ENCODE assay signal across 14 mouse cellular contexts in genomic region chr10:96630110-96630509, GRCm38 (mm10).
"Had no signal": no experiment of that assay in that cellular context is flagged by ENCODE, and none has a peak within 500 bp of the region (broad histone marks: within the 10 kb centered on the region; RNA-seq: fewer than 3 reads in every experiment).

No protein-coding gene starts in this region.

- DNase-seq: kidney, adult 11 months; kidney, postnatal 10 days; lung, embryonic 14.5 days; lung, postnatal 10 days; lung, postnatal 4 days; retina, postnatal 1 day; right cerebral cortex, postnatal 4 days; spleen, adult 18-20 months; thymus, postnatal 4 days had no signal

- H3K9me3 ChIP-seq: limb, embryonic 15.5 days; liver, embryonic 12.5 days; megakaryocyte, embryonic 14.5 days; midbrain, embryonic 15.5 days; neural tube, embryonic 12.5 days had no signal

- H3K4me3 ChIP-seq: limb, embryonic 15.5 days; liver, embryonic 12.5 days; megakaryocyte, embryonic 14.5 days; midbrain, embryonic 15.5 days; neural tube, embryonic 12.5 days had no signal

- H3K27me3 ChIP-seq: limb, embryonic 15.5 days; liver, embryonic 12.5 days; megakaryocyte, embryonic 14.5 days; midbrain, embryonic 15.5 days; neural tube, embryonic 12.5 days had no signal

- H3K27ac ChIP-seq: limb, embryonic 15.5 days; liver, embryonic 12.5 days; midbrain, embryonic 15.5 days; neural tube, embryonic 12.5 days had no signal

- H3K9ac ChIP-seq: limb, embryonic 15.5 days; liver, embryonic 12.5 days; lung, embryonic 14.5 days; midbrain, embryonic 15.5 days; neural tube, embryonic 12.5 days had no signal

- ATAC-seq: liver, embryonic 12.5 days; midbrain, embryonic 15.5 days had no signal

- H3K36me3 ChIP-seq: liver, embryonic 12.5 days; midbrain, embryonic 15.5 days had no signal
